Mouse (Mus musculus) mouse embryonic stem cell (cell line): ENCODE measurements around the gene Pdcd2.

ENCODE experiments used
- in situ Hi-C, 2 experiments: fragments of 300-500 bp; cut with MboI; formaldehyde crosslinking; loops; 1 replicate in 1 of 2; 3 replicates in 1 of 2; pipeline ENCODE4 v1.14.3; 2019 to 2020; ENCODE audit warnings: low sequenced_read_pairs in 2 of 2, low pct_unique_long_range_greater_than_20kb in 1 of 2, mixed read lengths in 1 of 2; ENCODE audit not compliant: unreplicated experiment in 1 of 2

Pdcd2 gene

DNA sequence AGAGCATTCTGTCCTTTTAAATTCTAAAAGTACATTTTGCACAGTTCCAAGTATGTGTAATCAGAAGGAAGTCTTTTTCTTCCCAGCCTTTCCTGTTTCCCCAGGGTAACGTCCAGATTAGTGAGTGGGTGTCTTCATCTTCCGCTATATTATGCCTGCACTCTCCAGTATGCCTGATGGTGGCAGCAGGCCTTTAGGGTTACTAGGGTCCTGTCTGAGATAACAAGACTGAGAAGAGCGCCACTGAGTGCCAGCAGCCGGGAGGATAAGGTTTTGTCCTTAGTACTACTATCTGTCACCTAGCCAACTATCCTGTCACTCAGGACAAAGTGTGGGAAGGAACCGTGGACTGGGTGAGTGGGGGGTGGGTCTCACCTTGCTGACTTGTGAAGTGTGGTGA lies 9.3 kb downstream of the Pdcd2 start:
- in situ Hi-C loops: no loop called here

DNA sequence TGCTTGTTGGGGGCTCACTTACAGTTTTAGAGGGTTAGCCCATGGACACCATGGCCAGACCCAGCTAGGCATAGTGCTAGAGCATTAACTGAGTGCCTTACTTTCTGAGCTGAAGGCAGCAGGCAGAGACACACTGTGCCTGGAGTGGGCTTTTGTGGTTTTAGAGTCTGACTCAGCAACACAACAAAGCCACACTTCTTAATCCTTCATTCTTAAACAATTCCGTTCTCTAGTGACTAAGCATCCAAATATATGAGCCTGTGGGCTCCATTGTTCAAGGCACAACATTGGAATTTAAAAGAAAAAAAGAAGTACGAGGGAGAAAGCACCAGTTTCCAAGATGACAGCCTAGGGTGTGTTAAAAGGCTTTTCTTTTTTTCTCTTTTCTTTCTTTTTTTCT lies 16.4 kb downstream of the Pdcd2 start:
- in situ Hi-C loops: no loop called here

DNA sequence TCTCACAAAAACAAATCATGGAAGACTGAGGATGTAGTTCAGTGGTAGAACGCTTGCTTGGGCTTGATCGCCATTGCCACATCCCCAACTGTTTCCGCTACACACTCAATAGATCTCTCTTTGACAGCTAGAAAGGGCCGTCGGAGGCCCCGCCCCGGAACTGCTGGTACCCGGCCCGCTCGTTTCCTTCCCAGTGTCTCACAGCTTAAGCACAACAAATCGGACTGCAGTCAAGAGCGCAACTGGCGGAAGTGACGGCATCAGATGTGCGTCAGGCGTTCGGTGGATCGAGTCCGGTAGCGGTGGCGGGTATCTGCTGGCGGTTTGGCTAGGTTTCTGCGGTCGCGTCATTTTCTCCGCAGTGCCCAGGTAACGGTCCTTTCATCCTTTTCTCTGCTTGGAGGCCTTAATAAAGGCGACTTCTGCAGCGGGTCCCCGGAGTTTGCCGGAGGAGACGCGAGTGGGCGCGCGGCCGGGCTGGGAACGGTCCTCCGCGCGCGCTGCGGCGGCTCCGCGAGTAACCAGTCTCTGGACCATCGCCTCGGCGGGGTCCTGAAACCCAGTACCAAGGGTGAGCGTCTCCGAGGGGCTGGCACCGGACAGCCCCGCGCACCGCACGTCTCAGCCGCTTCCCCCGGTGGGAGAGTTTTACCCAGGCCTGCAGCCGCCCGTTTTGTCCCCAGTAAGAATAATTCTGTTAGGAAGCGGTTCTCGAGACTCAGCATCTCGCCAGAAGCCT lies 27.3 kb downstream of the Pdcd2 start, which contains the start of the genes Psmb1 and Tbp:
TSS of gene Psmb1 (minus strand) at position 96 of the 739 bp plus-strand sequence.
TSS of gene Tbp (plus strand) at position 233 of the 739 bp plus-strand sequence.
- in situ Hi-C loops: no loop called here

DNA sequence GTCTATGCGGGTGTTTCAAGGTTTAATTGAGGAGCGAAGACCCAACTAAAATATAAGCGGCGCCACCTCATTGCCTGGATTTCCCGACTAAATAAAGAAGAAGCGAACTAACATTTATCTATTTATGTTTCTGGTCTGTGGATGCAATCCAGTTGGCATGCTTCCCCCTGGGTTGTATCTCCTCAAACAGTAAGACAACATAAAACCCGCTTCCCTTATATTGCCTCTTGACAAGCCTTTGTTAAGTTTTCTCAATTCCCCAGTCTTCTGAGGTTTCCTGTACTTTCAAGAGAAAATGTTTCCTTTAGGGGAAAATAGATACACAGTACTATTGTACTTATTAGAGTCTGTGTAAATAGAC lies 28.4 kb downstream of the Pdcd2 start:
- in situ Hi-C loops: no loop called here

DNA sequence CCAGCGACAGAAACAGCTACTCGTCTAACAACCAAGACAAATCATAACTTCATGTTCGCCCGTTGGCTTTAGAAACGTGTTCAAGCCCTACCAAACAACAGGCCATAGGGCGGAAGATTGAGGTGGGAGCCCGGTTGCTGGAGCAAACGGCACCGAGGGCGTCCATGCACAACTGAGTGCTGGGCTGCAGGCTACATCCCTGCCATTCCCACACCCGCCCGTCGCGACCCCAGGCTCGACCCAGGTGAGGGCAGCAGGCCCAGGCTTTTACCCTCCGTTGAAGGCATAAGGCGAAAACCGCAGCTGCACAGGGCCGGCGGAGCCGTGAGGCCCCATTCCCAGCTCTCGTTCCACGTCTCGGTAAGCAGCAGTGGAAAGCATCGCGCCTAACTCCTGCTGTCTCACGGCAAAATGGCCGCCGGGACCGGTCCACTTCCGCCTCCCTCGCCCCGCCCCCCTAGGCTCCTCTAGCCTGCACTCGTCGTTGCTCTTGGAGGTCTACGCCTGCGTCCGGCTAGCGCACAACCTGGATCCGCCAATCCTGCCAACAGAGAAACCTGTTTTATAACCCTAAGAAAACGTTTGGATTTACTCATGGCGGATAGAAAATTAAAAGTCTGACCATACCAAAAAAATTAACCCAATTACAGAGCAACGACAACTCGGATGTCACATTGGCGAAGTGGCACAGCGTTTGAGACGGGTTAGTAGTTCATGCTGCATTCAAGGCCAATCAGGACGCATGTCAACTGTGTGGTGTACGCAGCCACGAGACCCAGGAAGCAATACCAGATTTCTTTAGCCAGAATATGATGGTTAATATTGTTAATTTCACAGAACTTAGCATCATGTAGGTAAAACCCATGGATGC lies 29.0 kb downstream of the Pdcd2 start:
- in situ Hi-C loops: no loop called here

DNA sequence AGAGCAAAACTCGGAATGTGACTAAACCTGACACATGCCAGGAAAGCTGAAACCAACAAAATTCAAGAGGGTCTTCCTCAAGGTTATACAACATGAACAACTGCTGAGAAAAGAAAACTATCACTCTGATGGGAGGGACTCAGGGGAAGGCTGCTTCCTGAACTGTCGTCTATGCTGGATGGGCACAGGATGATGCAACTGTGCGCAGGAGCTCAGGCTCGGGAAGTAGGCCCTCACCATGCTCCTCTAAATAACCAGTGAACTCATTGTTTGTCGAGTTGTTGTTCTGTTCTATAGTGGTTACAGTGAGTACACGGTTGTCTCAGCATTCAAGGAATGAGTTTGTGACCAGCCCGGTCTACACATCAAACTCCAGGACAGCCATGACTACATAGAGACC lies 36.6 kb downstream of the Pdcd2 start:
- in situ Hi-C loops: no loop called here

DNA sequence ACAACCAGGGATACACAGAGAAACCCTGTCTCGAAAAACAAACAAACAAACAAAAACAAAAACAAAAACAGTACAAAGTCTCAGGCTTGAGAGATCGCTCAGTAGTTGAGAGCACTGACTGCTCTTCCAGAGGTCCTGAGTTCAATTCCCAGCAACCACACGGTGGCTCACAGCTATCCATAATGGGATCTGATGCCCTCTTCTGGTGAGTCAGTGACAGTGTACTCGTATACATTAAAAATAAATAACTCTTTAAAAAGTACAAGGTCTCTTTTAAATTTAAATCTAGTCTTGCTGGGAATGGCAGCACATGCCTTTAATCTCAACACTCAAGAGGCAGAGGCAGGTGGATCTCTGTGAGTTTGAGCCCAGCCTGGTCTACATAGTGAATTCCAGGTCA lies 54.4 kb downstream of the Pdcd2 start:
- in situ Hi-C loops: loop anchor here (25.0 kb wide), 1 partner anchor 410 kb away; no protein-coding TSS in a partner anchor
